Mouse (Mus musculus): ENCODE results near the gene Pld3.

Gene Pld3

DNA sequence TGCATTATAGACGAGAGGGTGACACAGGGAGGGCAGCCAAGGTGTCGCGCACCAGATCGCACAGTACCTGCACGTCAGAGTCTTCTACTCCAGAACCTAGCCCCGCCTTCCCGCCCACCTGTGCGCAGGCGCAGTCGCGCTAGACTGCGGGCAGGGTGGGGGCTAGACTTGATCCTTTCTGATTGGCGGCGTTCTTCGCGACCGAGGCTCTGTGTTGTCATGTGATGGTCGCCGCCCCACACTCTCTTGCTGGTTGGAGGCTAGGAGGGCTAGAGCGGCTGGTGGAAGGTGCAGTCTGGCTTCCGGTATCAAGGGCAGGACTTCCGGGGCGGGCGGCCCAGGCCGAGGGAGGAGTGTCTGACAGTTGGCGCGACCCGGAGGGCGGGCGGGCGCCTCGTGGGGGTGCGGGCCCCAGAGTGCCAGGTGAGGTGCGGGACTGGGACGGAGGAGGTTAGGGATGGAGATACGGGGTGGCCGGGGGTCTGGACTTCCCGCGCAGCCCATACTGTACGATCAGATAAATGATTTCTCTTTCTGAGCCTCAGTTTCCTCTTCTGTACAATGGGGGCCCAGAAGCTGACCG, at the start of gene Pld3, which contains the start of gene 2310022A10Rik:
Gene Pld3, minus strand, starts transcription at position 288 of the 583 bp plus-strand sequence.
Gene 2310022A10Rik, plus strand, starts transcription at position 303 of the 583 bp plus-strand sequence.
- peak; percentile 98 for DNase-seq

DNA sequence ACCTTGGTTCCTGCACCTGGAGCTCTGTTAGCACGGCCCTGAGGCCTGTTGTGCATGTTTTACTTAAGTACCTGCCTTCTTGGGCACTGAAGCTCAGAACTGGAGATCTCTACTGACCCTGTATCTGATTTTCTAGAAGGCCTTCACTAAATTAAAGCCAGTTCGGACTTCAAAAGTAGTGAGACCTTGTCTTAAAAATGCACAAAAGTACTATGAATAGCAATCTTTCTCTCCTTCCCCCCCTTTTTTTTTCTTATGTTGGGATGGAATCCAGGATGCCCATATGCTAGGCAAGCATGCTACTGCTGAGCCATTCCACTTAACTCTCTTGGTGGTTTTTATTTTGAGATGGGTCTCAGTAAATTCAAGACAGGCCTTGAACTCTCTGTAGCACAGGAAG, 49.1 kb upstream of the Pld3 start:
- no peak for DNase-seq

DNA sequence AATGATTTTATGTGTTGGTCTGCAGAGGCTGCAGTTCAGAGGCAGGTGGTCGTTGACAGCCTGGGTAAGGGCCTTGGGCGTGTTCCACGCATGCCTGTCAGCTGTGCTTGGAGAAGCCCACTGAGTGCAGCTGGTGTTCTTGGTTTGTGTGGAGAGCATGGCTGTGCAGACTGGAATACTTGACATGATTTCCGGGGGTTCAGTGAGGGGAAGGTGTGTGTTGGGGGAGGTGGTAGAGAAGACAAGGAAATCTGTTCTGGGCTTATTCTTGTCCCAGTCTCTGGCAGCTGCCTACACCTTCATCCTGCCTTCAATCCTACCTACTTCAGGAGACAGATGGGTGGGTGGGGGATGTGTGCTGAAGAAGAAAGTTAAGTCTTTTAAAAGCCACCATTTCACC, 48.6 kb upstream of the Pld3 start:
- DNase-seq = peak; percentile 75

DNA sequence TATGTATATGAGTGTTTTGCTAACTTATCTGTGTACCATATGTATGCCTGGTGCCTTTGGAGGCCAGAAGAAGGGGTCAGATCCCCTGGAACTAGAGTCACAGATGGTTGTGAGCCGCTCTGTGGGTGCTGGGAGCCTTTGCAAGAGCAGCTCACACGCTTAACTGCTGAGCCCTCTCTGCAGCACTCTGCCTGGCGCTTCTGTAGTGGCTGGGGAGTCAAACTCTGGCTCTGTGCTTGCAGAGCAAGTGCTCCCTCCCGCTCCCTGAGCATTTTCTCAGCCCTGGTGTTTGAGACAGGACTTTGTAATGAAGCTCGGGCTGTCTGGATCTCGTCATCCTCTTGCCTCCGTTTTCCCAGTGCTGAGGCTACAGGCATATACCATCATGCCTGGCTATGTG, 45.0 kb upstream of the Pld3 start:
- no peak for DNase-seq

DNA sequence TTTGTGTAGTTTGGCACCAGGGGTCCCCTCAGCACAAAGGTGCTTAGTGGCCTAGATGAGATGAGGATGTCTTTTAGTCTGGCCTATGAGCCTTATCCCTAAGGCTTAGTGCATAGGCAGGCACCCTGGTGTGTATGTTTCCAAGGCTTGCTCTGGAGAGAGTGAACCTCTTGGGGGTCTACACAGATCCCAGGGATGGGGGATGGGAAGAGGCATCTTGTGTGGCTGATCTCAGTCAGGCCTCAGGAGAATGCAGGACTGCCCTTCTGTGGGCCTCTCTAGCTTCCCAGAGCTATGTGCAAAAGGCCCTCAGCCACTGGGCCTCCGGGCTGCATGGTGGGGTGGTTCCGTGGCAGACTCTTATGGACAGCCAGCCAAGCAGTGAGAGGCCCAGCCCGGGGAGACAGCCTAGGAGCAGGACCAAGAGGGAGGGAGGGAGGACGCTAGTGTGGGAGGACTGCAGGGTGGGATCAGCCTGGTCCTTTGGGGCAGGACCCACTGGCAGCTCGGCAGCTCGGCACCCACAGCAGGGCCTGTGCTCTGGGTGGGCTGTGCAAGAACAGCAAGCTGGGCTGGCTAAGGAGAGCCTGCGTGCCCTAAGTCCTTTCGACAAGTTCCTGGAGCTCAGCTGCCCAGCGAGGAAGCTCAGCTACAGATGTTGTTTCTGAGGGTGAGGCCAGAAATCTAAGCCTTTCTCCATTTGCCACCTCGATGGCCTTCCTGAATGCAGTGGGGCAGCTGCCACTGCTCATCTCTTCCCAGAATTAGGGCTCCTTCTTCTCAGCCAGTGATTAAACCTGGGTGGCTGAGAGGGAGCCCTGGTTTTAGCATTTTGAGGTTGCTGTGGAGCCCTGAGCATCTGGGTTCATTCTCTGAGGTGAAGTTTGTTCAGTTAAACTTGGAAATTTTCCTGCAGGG, 43.8 kb upstream of the Pld3 start:
- no peak for DNase-seq

DNA sequence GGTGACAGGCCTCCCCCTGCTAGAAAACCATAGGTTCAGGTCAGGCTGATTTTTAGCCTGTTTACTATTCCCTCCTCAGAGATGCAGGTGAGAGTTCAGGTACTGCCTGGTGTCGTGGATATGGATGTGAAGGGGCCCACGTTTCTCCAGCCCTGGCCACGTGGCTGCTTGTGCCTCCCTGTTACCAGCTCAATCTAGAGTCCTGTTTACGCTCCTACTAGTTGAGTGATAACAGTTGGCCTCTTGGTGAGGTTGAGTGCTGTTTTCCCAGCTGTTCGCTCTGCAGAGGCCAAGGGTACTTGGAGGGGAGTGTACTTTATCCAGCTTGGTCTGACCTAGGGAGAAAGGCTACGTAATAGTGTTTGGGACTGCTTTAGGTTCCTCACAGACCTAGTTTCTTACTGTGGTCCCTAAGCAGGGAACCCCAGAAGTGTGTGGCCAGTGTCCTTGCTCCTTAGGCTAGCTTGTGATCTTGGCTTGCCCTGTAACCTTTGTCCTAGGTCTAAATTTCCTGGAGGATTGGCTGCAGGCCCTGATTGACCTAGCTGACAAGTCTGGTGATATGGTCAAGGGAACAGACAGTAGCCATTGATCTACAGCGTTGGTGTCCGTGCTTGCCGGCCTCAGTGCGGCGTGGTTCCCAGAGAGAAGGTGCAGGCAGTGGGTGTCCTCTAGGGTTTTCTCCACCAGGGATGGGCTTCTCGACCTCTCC, 40.1 kb upstream of the Pld3 start:
- DNase-seq = no peak

DNA sequence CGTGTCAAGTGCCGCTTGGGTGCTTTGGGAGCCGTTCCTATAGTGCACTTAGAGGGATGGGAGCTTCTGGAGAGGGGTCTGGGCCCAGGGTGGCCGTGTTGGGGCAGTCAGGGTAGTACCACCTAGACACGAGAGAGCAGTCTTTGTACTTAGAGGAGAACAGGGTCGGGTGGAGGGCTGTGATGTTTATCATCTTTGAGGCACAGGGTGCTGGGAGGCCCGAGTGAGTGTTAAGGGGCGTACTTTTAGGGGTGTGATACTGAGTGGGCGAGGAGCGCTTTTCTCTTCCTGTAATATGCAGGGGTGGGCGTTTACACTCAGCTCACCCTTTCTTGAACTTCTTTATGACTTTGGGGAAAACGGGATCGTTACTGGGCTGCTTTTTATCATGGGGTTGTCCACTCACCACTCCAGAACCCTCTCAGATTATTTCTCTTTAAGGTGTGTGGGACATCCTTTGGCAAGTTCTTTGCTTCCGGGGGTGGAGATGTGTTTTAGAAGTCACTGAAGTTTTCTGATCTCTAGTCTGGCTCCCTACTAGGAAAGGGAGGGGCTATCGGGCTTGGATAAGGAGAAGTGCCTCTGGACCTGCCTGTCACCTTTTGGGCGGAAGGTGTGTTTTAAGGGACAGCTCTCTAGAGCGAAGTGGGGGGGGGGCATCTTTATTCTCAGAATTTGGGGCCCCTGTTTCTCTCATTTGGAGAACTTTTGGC, 39.4 kb upstream of the Pld3 start:
- no peak for DNase-seq

DNA sequence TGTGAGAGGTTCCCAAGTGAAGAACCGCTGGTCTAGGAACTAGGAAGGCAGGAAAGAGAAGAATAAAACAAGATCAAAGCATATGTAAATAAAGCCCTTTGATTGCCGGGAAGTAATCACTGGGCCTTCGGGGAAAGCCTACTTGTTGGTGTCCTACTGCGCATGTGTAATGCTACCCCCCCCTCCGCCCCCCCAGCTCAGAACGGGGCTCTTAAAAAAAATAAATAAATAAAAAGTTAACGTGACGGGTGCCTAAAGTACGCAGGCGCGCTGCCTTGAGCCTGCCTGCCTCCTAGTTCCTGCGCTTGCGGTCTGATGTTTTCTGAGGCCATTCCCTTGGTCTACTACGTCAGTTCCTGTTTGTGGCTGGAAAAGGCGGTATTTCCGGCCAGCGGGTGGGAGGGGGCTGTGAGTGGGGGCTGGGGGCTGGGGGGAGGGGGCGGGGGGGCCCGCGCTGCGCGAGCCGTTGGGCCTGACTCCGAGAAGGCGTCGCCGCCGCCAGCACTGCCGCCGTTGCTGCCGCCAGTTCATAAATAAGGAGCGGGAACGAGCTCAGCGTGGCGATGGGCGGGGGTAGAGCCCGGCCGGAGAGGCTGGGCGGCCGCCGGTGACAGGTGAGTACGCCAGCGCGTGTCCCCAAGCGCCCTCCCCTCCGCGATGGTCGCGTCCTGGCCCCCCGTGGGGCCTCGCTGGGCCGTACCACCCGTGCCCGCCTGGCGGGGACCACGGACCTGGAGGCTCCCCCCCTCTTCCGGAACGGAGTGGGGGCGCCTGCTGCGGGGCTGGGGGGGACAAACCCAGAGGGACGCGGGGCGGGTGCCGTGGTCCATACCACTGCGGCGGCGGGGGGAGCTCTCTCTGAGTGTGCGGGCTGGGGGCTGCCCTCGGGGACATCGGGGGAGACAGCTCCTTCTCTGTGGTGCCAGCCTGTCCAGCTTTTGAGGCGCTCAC, 38.5 kb upstream of the Pld3 start, which contains the start of gene Akt2:
Gene Akt2, plus strand, starts transcription at position 287 of the 951 bp plus-strand sequence.
- peak; percentile 93 for DNase-seq

DNA sequence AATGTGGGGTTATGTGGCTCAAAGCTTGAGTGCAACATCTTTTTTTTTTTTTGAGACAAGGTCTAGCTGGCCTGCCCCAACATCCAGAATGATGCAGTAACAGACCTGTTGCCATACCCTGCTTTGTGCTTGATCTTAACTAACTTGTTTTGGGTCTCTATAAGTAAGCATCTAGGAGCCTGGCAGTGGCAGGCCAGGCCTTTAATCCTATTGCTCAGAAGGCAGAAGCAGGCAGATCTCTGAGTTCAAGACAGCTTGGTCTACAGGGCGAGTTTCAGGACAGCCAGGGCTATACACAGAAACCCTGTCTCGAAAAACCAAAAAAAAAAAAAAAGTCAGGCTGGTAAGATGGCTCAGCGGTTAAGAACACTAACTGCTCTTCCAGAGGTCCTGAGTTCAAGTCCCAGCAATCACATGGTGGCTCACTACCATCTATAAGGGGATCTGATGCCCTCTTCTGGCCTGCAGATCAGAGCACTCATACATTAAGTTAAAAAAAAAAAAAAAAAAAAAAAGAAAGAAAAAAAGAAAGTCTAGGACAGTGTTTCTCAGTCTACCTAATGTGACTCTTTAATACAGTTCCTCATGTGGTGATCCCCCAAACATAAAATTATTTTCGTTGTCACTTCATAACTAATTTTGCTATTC, 37.7 kb upstream of the Pld3 start:
- no peak for DNase-seq

DNA sequence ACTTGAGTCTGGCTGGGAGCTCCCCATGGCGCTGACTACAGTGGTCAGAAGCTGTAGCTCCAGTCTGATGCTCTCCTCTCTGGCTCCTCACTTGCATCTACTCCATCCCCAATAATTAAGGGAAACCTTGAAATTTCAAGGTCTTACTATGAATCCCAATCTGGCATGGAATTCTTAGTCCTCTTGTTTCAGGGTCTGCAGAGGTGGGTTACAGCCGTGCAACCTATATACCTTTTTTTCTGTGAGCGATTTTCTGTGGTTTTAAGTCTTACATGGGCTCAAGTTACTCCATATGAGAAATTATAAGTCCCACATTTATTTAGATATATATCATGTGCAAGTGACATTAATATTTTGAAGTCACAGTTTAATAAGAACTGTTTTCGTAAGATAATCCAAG, 37.1 kb upstream of the Pld3 start:
- DNase-seq = no peak

DNA sequence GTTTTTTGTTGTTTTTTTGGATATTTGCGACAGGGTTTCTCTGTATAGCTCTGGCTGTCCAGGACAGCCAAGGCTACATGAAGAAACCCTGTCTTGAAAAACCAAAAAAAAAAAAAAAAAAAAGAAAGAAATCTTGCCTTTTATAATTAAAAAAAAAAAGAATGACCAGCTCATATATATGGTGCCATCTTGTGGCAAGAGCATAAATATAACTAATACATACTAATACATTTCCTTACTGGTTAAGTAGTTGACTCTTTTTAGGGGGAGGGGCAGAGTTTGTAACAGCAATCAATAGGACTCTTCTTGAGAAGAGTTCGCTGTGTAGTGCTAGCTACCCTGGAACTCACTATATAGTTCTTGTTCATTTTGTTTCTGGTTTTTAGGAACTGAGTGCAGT, 34.7 kb upstream of the Pld3 start:
- no peak for DNase-seq

DNA sequence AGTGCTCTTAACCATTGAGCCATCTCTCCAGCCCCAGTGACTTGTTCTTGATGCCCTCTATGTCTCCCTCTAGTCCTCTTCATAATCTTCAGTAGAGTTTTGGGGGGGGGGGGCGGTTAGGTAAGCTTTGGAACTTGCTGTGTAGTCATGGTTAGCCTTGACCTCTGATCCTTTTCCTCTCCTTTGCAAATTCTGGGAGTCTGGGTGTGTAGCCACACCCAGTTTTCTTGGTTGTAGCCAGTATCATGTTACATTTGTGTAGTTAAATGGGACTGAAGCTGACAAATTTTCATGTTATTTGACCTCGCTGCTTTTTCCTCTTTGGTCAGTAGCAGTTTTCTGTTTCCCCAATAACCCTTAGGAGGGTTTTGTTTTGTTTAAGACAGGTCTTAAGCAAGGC, 33.8 kb upstream of the Pld3 start:
- DNase-seq = no peak

DNA sequence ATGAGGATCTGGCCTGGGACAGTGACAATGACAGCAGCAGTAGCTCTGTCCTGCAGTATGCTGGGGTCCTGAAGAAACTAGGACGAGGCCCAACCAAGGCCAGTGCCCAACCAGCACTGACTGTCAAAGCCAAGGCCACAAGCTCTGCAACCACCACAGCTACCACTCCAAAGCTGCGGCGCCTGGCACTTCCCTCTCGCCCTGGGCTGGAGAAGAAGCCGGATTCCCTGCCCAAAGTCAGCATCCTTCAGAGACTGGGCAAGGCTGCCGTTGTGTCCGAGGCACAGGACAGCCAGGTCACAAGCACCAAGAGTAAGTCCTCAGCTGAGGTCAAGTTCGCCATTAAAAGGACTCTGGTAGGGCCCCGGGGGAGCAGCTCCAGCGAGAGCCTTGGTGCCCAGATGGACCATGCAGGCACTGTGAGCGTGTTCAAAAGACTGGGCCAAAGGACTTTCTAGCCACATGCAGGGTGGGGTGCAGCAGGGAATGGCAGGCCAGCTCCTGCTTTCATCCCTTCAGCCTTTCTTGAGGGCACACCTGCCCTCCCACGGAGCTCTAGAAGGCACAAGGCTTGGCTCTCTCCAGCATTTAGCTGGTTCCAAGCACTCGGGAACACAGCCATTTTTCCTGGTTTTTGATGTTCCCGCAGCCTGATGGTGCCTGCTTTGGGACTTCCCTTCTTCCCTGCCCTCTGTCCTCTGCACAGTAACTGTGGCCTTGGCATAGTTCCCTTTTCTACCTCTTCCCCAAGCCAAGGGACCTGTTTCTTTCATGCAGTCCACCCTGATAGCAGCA, 27.6 kb upstream of the Pld3 start:
- no peak for DNase-seq

DNA sequence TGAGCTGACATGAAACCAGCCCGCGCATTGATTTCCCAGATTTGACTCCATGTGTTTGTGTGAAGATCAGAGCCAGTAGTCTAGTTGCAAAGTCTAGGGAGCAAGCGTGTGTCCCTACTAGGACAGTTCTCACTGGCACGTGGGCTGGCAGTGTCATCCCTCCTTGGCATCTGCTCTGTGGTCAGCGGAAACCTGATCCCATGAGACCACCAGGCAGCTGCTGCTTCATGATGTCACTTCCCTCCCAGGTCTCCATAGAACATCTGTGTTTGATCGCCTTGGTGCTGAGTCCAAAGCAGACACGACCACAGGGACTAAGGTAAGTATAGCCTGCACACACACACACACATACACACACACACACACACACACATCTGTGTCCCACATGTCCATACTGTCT, 25.4 kb upstream of the Pld3 start:
- DNase-seq = no peak

DNA sequence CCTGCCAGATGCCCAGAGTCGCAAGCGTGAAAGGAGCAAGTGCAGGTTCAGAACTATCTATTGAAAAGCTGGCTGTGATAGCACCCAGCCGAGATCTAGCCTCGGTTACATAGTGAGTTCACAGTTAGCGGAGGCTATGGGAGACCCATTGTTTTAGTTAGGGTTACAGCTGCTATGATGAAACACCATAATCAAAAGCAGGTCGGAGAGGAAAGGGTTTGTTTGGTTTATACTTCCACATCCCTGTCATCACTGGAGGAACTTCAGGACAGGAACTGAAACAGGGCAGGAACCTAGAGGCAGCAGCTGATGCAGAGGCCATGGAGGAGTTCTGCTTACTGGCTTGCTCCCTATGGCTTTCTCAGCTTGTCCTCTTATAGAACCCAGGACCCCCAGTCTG, 24.6 kb upstream of the Pld3 start:
- no peak for DNase-seq

DNA sequence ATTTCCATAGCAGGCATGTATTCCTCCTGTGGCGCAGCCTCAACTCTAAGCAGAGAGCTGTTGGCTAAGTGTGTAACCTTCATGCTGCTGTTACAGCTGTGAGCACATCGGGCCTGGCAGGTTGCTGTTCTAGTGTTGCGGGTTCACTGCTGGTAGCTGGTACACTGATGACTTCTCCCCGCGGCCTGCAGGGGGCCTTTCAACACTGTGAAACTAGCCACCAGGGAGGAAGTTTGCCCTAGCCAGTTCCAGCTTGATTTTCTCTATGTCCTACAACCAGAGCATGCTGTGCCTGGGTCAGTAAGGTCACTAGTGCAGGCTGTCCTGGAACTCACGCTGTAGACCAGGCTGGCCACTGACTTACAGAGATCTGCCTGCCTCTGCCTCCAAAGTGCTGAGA, 23.9 kb upstream of the Pld3 start:
- DNase-seq = no peak

DNA sequence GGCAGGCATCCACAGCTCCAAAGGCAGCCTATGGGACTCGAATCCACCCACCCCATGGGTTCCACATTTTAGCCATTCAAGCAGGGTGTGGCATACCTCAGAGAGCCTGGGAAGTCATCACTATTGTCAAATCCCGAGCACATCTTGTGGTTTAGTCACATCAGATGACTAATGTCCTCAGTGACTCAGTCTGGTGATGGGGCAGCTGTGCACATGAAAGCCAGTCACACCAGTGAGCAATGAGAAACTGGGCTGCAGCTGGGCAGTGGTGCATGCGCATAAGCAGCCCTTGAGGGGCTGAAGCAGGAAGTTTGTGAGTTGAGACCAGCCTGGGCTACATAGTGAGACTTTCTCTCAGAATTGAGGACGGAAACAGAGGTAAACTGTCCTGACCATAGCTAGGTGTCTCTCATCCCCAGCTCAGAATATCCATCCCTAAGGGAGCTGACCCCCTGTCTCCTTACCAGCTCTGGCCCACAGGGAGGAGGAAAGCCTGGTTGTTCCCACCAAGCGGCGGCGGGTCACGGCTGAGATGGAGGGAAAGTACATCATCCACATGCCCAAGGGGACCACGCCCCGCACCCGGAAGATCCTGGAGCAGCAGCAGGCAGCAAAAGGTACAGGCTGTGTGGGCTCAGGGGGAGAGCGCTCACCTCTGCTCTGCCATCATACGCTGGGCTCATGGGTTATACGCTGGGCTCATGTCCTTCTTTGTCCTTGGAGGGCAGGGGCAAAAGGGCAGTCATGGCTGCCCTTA, 21.3 kb upstream of the Pld3 start:
- DNase-seq = no peak

DNA sequence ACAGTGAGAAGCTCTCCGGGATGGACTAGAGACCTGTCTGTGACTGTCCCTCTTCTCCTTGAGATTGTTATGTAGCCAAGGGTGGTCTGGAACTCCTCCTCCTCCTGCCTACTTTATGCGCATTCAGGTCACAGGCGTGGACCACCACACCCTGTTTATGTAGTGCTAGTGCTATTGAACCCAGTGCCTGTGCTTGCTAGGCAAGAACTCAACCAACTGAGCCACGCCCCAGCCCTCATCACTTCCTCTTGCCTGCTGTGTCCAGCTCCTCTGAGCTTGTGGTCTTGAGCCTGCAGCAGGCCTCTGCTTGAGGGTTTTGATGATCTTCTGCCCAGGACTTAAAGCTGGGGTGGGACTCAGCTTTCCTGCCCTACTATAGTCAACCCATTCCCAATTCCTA, 19.1 kb upstream of the Pld3 start:
- DNase-seq = no peak

DNA sequence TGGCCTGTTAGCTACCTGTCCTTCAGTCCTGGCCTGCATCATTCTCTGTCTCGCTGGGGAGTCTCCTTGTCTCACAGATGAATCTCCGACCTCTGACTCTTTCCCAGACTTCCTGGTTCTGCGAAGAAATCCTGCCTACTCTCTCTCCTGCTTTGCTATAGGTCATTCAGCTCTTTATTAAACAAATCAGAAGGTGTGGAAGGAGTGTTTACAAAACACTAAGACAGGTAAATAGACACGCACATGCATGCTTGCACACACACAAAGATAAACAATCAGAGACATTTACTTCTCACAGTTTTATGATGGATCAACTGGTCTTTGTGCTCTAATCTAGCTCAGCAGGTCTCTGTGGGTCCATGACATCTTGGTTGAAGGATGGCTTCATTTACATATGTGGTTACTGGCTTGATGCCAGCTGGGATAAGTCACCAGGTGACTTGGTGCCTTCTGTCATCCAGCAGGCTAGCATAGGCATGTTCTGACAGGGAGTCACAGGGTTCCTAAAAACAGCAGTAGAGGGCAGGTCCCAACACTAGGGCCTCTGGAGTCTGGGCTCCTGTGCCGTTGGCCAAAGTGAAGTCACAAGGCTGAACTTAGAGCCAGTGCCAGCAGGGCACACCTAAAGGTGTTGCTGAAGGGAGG, 16.7 kb upstream of the Pld3 start:
- DNase-seq = no peak

Data from right cerebral cortex, postnatal 25 days (tissue).